Mouse (Mus musculus) myocyte (in vitro differentiated cells): ENCODE data around the gene Fchsd2. TPM values are rescaled to one million over a fixed set of nuclear protein-coding genes. Genes with fewer than 3 reads are reported as not detected.
"Not testable (repeated sequence)": the region's sequence is repeated elsewhere in the genome, so short reads cannot be mapped to it uniquely, and the experiment has no call there.

Source experiments
- H3K27me3 ChIP-seq: one replicate; pipeline ENCODE4 v1.6.1; 2011; ENCODE audit not compliant: control insufficient read depth, insufficient read depth, insufficient read length
- H3K36me3 ChIP-seq: one replicate; pipeline ENCODE4 v1.6.1; 2011; ENCODE audit not compliant: control insufficient read depth, insufficient read depth
- H3K4me2 ChIP-seq: one replicate; pipeline ENCODE4 v1.6.1; 2011; ENCODE audit warnings: low read depth, control low read depth
- H3K4me3 ChIP-seq: one replicate; pipeline ENCODE4 v1.5.1; 2011; ENCODE audit warnings: mild to moderate bottlenecking, control low read depth, moderate library complexity
- H3K79me2 ChIP-seq: one replicate; pipeline ENCODE4 v1.6.1; 2011; ENCODE audit not compliant: control insufficient read depth, insufficient read depth
- H3ac ChIP-seq: one replicate; pipeline ENCODE4 v1.6.1; 2011; ENCODE audit not compliant: control insufficient read depth, insufficient read length
- CEBPB ChIP-seq: IDR thresholded peaks from 2 replicates; pipeline ENCODE4 v1.6.1; 2011; ENCODE audit warnings: mild to moderate bottlenecking, moderate library complexity; ENCODE audit not compliant: poor library complexity, insufficient read depth, severe bottlenecking
- E2F4 ChIP-seq: IDR thresholded peaks from one replicate; pipeline ENCODE4 v1.6.1; 2011; ENCODE audit warnings: mild to moderate bottlenecking, control low read depth, moderate library complexity; ENCODE audit not compliant: insufficient read depth
- MAX ChIP-seq: IDR thresholded peaks from one replicate; pipeline ENCODE4 v1.6.1; 2011; ENCODE audit warnings: low read depth, mild to moderate bottlenecking, control low read depth
- MYOD1 ChIP-seq, 3 experiments: IDR thresholded peaks; one replicate each; pipeline ENCODE4 v1.6.1; 2011; ENCODE audit warnings: control low read depth in 2 of 3, low read depth in 2 of 3, mild to moderate bottlenecking in 2 of 3, moderate library complexity in 1 of 3; ENCODE audit not compliant: insufficient read length in 2 of 3, control insufficient read depth in 1 of 3
- MYOG ChIP-seq, 3 experiments: IDR thresholded peaks; one replicate each; pipeline ENCODE4 v1.6.1; 2011; ENCODE audit warnings: control low read depth in 2 of 3, low read depth in 2 of 3, mild to moderate bottlenecking in 2 of 3; ENCODE audit not compliant: insufficient read length in 2 of 3, control insufficient read depth in 1 of 3, insufficient read depth in 1 of 3
- POLR2A ChIP-seq: IDR thresholded peaks from one replicate; pipeline ENCODE4 v1.6.1; 2011; ENCODE audit warnings: low read depth, mild to moderate bottlenecking, control low read depth, moderate library complexity; ENCODE audit not compliant: insufficient read length
- POLR2AphosphoS2 ChIP-seq: IDR thresholded peaks from one replicate; pipeline ENCODE4 v1.6.1; 2011; ENCODE audit warnings: low read depth, control low read depth; ENCODE audit not compliant: insufficient read length
- REST ChIP-seq: IDR thresholded peaks from one replicate; pipeline ENCODE4 v1.6.1; 2011; ENCODE audit warnings: mild to moderate bottlenecking, control low read depth, moderate library complexity; ENCODE audit not compliant: insufficient read depth, insufficient read length
- SRF ChIP-seq: IDR thresholded peaks from one replicate; pipeline ENCODE4 v1.6.1; 2011; ENCODE audit warnings: low read depth; ENCODE audit not compliant: control insufficient read depth, insufficient read length
- TCF12 ChIP-seq: IDR thresholded peaks from one replicate; pipeline ENCODE4 v1.6.1; 2011; ENCODE audit warnings: mild to moderate bottlenecking, control low read depth; ENCODE audit not compliant: poor library complexity, insufficient read depth, severe bottlenecking
- TCF3 ChIP-seq: IDR thresholded peaks from one replicate; pipeline ENCODE4 v1.6.1; 2011; ENCODE audit warnings: low read depth, control low read depth; ENCODE audit not compliant: insufficient read length
- USF1 ChIP-seq: IDR thresholded peaks from one replicate; pipeline ENCODE4 v1.6.1; 2011; ENCODE audit warnings: low read depth, mild to moderate bottlenecking, control low read depth, moderate library complexity
- polyA plus RNA-seq: library from polyadenylated mRNA; unstranded; fragments of >200 nt; fragmentation: generic; extraction: Trizol; gene quantifications from one replicate; pipeline ENCODE4 v1.2.1, GENCODE M21; 2012; ENCODE audit warnings: missing spikeins

Fchsd2 gene
- polyA plus RNA-seq, 1 experiment: 5.7 TPM

DNA sequence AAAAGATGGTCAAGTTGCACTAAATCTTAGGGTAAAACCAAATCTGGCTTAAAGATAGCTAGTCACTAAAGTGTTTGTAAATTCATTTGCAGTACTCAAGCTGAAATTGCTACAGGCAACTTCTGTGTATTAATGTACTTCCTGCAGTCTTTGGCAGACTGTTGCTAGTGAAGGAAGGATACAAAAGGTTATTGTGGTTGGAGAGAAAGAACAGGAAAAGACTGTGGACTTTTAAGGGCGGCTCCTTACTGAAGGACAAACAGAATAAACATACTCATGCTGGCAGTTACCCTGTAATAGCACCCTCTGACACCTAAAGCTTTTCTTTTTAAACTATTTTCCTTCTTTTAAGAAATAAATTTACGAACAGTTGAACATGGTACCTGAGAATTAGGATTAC is 50.2 kb downstream of the Fchsd2 start:
- no peak overlapping the region for H3K4me2 ChIP-seq
- H3K27me3 ChIP-seq: no peaks in the 10 kb centered on the region
- no peak for TF ChIP-seq MYOD1 (IDR thresholded peaks at IDR 0.05; ENCODE audit: control insufficient read depth in 1 of 3, insufficient read length in 2 of 3, low read depth in 2 of 3)
- no peak for TF ChIP-seq CEBPB
- TF ChIP-seq E2F4: no peak
- no peak for TF ChIP-seq MAX
- no peak for TF ChIP-seq POLR2A
- no peak for TF ChIP-seq POLR2AphosphoS2
- no peak for TF ChIP-seq SRF
- TF ChIP-seq MYOG (IDR thresholded peaks at IDR 0.05; ENCODE audit: control insufficient read depth in 1 of 3, insufficient read depth in 1 of 3, insufficient read length in 2 of 3, low read depth in 2 of 3): no peak
- TF ChIP-seq USF1: no peak
- no peak for TF ChIP-seq TCF3
- TF ChIP-seq REST: no peak
- H3K4me3 ChIP-seq: no peak overlapping the region
- H3K79me2 ChIP-seq: no peaks in the 10 kb centered on the region
- H3K36me3 ChIP-seq: no peaks in the 10 kb centered on the region
- no peak overlapping the region for H3ac ChIP-seq

DNA sequence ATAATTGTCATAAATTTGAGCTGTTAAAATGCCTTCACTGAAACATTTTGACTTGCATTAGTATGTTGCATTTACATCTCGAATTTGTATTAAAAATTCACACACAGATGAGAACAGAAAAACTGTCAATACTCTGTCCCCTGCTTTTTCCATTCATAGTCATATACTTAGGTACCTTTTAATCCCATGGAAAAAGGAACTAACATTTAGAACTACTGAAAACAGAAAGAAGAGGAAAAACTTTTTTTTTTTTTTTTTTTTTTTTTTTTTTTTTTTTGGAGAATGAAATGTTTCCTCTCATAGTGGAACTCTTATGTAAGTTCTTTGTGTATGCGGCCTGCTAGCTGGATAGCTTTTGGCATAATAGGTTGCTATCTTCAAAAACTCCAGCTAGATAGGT is 51.6 kb downstream of the Fchsd2 start:
- no peaks in the 10 kb centered on the region for H3K36me3 ChIP-seq
- H3K4me3 ChIP-seq: no peak overlapping the region
- H3K27me3 ChIP-seq: no peaks in the 10 kb centered on the region
- no peaks in the 10 kb centered on the region for H3K79me2 ChIP-seq
- no peak overlapping the region for H3K4me2 ChIP-seq
- TF ChIP-seq POLR2AphosphoS2 (no peak), CEBPB (no peak), MAX (no peak), POLR2A (no peak), REST (no peak), TCF12 (no peak), E2F4 (no peak), MYOD1 (IDR thresholded peaks at IDR 0.05; ENCODE audit: control insufficient read depth in 1 of 3, insufficient read length in 2 of 3, low read depth in 2 of 3) (no peak), USF1 (no peak)
- H3ac ChIP-seq: no peak overlapping the region

DNA sequence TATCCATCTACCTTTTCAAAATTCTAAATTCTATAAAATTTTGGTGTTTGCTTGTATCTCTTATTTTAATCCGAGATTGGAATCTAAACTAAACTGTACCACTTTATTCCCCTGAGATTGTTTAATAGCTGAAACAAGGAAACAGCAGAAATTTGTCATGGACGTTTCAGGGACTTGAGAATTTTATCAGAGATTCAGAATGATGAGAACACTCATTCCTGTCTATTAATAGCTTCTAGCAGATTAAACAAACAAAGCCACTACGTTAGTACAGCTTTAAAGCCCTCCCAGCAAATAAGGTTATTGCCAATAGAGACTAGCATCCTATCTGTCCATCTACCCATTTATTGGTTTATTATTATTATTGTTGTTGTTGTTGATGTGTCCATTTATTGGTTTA is 56.4 kb downstream of the Fchsd2 start:
- Histone ChIP-seq H3K27me3 (no peaks in the 10 kb centered on the region), H3K4me3 (no peak overlapping the region), H3K79me2 (no peaks in the 10 kb centered on the region), H3ac (no peak overlapping the region), H3K36me3 (no peaks in the 10 kb centered on the region), H3K4me2 (no peak overlapping the region)
- TF ChIP-seq SRF: no peak
- TF ChIP-seq TCF12: no peak
- no peak for TF ChIP-seq USF1

DNA sequence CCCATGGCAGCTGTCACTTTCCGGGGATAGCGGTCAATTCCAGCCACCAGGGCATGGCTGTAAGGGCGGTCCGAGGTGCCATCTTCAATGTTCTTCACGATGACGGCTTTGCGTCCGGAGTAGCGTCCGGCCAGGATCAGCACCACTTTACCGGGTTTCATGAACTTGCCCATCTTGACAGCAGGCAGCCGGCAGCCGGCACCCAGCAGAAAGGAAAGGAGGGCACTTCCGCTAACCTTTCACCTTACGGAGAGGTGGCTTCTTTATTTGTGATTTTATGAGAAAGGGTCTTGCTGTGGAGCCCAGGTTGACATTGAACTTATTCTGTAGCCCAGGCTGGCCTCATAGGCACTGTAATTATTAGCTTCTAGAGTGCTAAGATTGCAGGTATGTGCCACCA is 62.2 kb downstream of the Fchsd2 start:
- H3K4me3 ChIP-seq, H3K79me2 ChIP-seq, H3K27me3 ChIP-seq, H3K36me3 ChIP-seq, H3K4me2 ChIP-seq, H3ac ChIP-seq: not testable (repeated sequence)

DNA sequence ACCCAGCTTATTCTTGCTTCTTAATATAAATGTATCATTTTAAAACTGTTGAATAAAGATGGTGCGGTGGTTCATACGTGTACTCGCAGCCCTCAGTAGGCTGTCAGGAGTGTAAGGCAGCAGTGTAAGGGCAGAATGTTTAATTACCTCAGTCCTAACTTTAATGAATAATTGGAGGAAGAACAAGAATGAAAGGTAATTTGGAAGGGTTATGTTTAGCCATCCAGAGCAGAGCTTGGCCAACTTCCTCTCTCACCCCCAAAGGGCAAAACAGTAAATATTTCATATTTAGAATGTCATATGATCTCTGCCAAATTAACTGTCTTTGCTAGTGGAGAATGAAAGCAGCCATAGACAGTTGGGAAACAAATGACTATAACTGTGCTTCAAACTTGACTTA is 62.6 kb downstream of the Fchsd2 start:
- Histone ChIP-seq H3K4me3 (no peak overlapping the region), H3ac (no peak overlapping the region), H3K4me2 (no peak overlapping the region), H3K36me3 (no peaks in the 10 kb centered on the region), H3K79me2 (no peaks in the 10 kb centered on the region), H3K27me3 (no peaks in the 10 kb centered on the region)
- no peak for TF ChIP-seq TCF12
- no peak for TF ChIP-seq MYOD1 (IDR thresholded peaks at IDR 0.05; ENCODE audit: control insufficient read depth in 1 of 3, insufficient read length in 2 of 3, low read depth in 2 of 3)
- no peak for TF ChIP-seq CEBPB
- TF ChIP-seq E2F4: no peak
- no peak for TF ChIP-seq USF1
- no peak for TF ChIP-seq POLR2AphosphoS2
- TF ChIP-seq MYOG (IDR thresholded peaks at IDR 0.05; ENCODE audit: control insufficient read depth in 1 of 3, insufficient read depth in 1 of 3, insufficient read length in 2 of 3, low read depth in 2 of 3): no peak
- no peak for TF ChIP-seq TCF3
- no peak for TF ChIP-seq REST
- TF ChIP-seq SRF: no peak
- no peak for TF ChIP-seq MAX
- TF ChIP-seq POLR2A: no peak

DNA sequence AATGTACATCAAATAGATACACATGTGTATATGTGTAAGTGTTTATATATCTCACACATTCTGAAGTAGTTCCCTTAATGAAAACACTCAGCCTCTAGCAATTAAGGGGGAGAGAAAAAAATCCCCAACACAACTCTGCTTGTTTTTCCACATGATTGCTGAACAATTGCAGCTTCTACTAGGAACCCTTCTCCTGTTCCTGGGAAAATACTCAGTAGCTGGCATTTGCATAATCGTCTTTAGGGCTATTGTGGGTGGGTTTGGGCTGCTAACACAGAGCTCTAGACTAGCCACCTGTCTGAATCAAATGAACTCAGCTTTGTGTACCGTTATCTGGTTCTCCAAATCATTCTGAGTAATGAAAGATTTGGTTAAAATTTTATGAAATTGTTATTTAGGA is 67.6 kb downstream of the Fchsd2 start:
- no peaks in the 10 kb centered on the region for H3K36me3 ChIP-seq
- H3K4me2 ChIP-seq: no peak overlapping the region
- no peak overlapping the region for H3ac ChIP-seq
- TF ChIP-seq USF1 (no peak), POLR2A (no peak)
- H3K4me3 ChIP-seq: no peak overlapping the region
- no peaks in the 10 kb centered on the region for H3K79me2 ChIP-seq
- no peaks in the 10 kb centered on the region for H3K27me3 ChIP-seq
